22 mouse cellular contexts compared by ENCODE assay signal in genomic region chr17:82215728-82216623, GRCm38 (mm10).
DNase-seq lines count a peak whose midpoint lies in the region; ATAC-seq and TF ChIP-seq lines count a peak whose summit lies in the region.
"Had no signal": no experiment of that assay in that cellular context is flagged by ENCODE, and none has a peak within 500 bp of the region (broad histone marks: within the 10 kb centered on the region; RNA-seq: fewer than 3 reads in every experiment).

No protein-coding gene starts in this region.

- no peak overlapping the region for H3K4me2 ChIP-seq in kidney, embryonic 14.5 days (replicated peaks; ENCODE audit: low read depth, low read length)
- H3K4me2 ChIP-seq in forebrain, embryonic 14.5 days (ENCODE audit: low read length), result no peak overlapping the region
- no peak overlapping the region for H3K4me2 ChIP-seq in forebrain, postnatal 0 days (ENCODE audit: low read depth)
- H3K4me2 ChIP-seq: embryonic facial prominence, embryonic 12.5 days; embryonic facial prominence, embryonic 15.5 days; heart, embryonic 11.5 days; hindbrain, embryonic 12.5 days; hindbrain, embryonic 15.5 days had no signal

- TF ChIP-seq CTCF in brain, embryonic 14.5 days (IDR thresholded peaks at IDR 0.05; ENCODE audit: borderline replicate concordance, extremely low read depth, insufficient read depth, insufficient read length), result no peak
- no peak for TF ChIP-seq CTCF in forebrain, postnatal 0 days (IDR thresholded peaks at IDR 0.05; ENCODE audit: low read depth)

- H3K9ac ChIP-seq in kidney, embryonic 14.5 days (ENCODE audit: low read depth, low read length), result no peak overlapping the region
- H3K9ac ChIP-seq in forebrain, embryonic 14.5 days (ENCODE audit: low read length), result no peak overlapping the region
- H3K9ac ChIP-seq in forebrain, postnatal 0 days, result no peak overlapping the region
- H3K9ac ChIP-seq: embryonic facial prominence, embryonic 12.5 days; embryonic facial prominence, embryonic 15.5 days; hindbrain, embryonic 12.5 days; hindbrain, embryonic 15.5 days had no signal

- H3K9me3 ChIP-seq in kidney, embryonic 14.5 days (ENCODE audit: control insufficient read depth, low read length), result no peaks in the 10 kb centered on the region
- H3K9me3 ChIP-seq in forebrain, embryonic 14.5 days (replicated peaks; ENCODE audit: control insufficient read depth, low read length), result no peaks in the 10 kb centered on the region
- no peaks in the 10 kb centered on the region for H3K9me3 ChIP-seq in forebrain, postnatal 0 days (ENCODE audit: low read length)
- no peaks in the 10 kb centered on the region for H3K9me3 ChIP-seq in heart, embryonic 10.5 days
- H3K9me3 ChIP-seq: embryonic facial prominence, embryonic 12.5 days; embryonic facial prominence, embryonic 15.5 days; hindbrain, embryonic 12.5 days; hindbrain, embryonic 15.5 days had no signal

- no peaks in the 10 kb centered on the region for H3K27me3 ChIP-seq in kidney, embryonic 14.5 days (ENCODE audit: control insufficient read depth, insufficient read depth, low read length)
- H3K27me3 ChIP-seq in forebrain, embryonic 14.5 days (replicated peaks; ENCODE audit: control insufficient read depth, insufficient read depth, low read length), result no peaks in the 10 kb centered on the region
- no peaks in the 10 kb centered on the region for H3K27me3 ChIP-seq in forebrain, postnatal 0 days (ENCODE audit: insufficient read depth, low read length)
- no peaks in the 10 kb centered on the region for H3K27me3 ChIP-seq in heart, embryonic 10.5 days (ENCODE audit: insufficient read depth, poor library complexity, severe bottlenecking)
- H3K27me3 ChIP-seq: embryonic facial prominence, embryonic 12.5 days; embryonic facial prominence, embryonic 15.5 days; hindbrain, embryonic 12.5 days; hindbrain, embryonic 15.5 days had no signal

- WGBS in kidney, embryonic 14.5 days, result 74% methylated on average over 5 of the region's 5 CpGs
- 85% methylated on average over 5 of the region's 5 CpGs for WGBS in forebrain, embryonic 14.5 days
- WGBS in forebrain, postnatal 0 days, result 71% methylated on average over 5 of the region's 5 CpGs
- 82% methylated on average over 5 of the region's 5 CpGs for WGBS in heart, embryonic 10.5 days

- ATAC-seq in kidney, embryonic 14.5 days (ENCODE audit: low FRiP score, low TSS enrichment), result peak; percentile 86
- ATAC-seq in forebrain, embryonic 14.5 days, result peak; percentile 93
- ATAC-seq in forebrain, postnatal 0 days, result peak; percentile 73
- ATAC-seq: CD4-positive, CD25-positive, alpha-beta regulatory T cell, adult 4 months; intestine, postnatal 0 days had no signal

- no peak for DNase-seq in kidney, postnatal 25 days
- DNase-seq in brain, embryonic 14.5 days (ENCODE audit: low read depth), result peak; percentile 67
- DNase-seq in forebrain, embryonic 14.5 days (ENCODE audit: low spot score), result peak; percentile 32
- no peak for DNase-seq in forebrain, postnatal 0 days
- no peak for DNase-seq in layer of hippocampus, postnatal 36 days
- DNase-seq in heart, embryonic 10.5 days (ENCODE audit: low spot score), result no peak
- DNase-seq: adrenal gland, adult 2 months; adrenal gland, postnatal 25 days; cerebellum, adult 18-20 months; cerebellum, adult 9-10 months; cerebellum, postnatal 14 days; gastrocnemius, postnatal 10 days; gastrocnemius, postnatal 36 days; heart, adult 2 months had no signal

- no peaks in the 10 kb centered on the region for H3K4me1 ChIP-seq in kidney, embryonic 14.5 days (ENCODE audit: control insufficient read depth, insufficient read depth, low read length)
- H3K4me1 ChIP-seq in forebrain, embryonic 14.5 days (ENCODE audit: control insufficient read depth, insufficient read depth, low read length), result no peaks in the 10 kb centered on the region
- no peaks in the 10 kb centered on the region for H3K4me1 ChIP-seq in forebrain, postnatal 0 days (ENCODE audit: insufficient read depth)
- no peaks in the 10 kb centered on the region for H3K4me1 ChIP-seq in heart, embryonic 10.5 days
- H3K4me1 ChIP-seq: embryonic facial prominence, embryonic 12.5 days; embryonic facial prominence, embryonic 15.5 days; hindbrain, embryonic 12.5 days; hindbrain, embryonic 15.5 days had no signal

- no peaks in the 10 kb centered on the region for H3K36me3 ChIP-seq in kidney, embryonic 14.5 days (ENCODE audit: control insufficient read depth, insufficient read depth, low read length)
- H3K36me3 ChIP-seq in forebrain, embryonic 14.5 days (ENCODE audit: control insufficient read depth, insufficient read depth, low read length), result no peaks in the 10 kb centered on the region
- H3K36me3 ChIP-seq in forebrain, postnatal 0 days (ENCODE audit: insufficient read depth), result no peaks in the 10 kb centered on the region
- no peaks in the 10 kb centered on the region for H3K36me3 ChIP-seq in heart, embryonic 10.5 days
- H3K36me3 ChIP-seq: embryonic facial prominence, embryonic 12.5 days; embryonic facial prominence, embryonic 15.5 days; hindbrain, embryonic 12.5 days; hindbrain, embryonic 15.5 days had no signal

- no peak overlapping the region for H3K27ac ChIP-seq in kidney, embryonic 14.5 days (ENCODE audit: low read depth, low read length)
- no peak overlapping the region for H3K27ac ChIP-seq in forebrain, embryonic 14.5 days (ENCODE audit: low read depth, low read length)
- no peak overlapping the region for H3K27ac ChIP-seq in forebrain, postnatal 0 days (ENCODE audit: low read depth, low read length)
- no peak overlapping the region for H3K27ac ChIP-seq in heart, embryonic 10.5 days
- H3K27ac ChIP-seq: embryonic facial prominence, embryonic 12.5 days; embryonic facial prominence, embryonic 15.5 days; heart, adult 2 months; hindbrain, embryonic 12.5 days; hindbrain, embryonic 15.5 days had no signal

- TF ChIP-seq POLR2A in brain, embryonic 14.5 days (IDR thresholded peaks at IDR 0.05; ENCODE audit: borderline replicate concordance, extremely low read depth, insufficient read depth, insufficient read length, poor library complexity, severe bottlenecking), result no peak

- H3K4me3 ChIP-seq in kidney, embryonic 14.5 days (ENCODE audit: low read length), result no peak overlapping the region
- no peak overlapping the region for H3K4me3 ChIP-seq in forebrain, embryonic 14.5 days (ENCODE audit: low read depth, low read length)
- no peak overlapping the region for H3K4me3 ChIP-seq in forebrain, postnatal 0 days (ENCODE audit: low read depth, low read length)
- no peak overlapping the region for H3K4me3 ChIP-seq in heart, embryonic 10.5 days
- H3K4me3 ChIP-seq: embryonic facial prominence, embryonic 12.5 days; embryonic facial prominence, embryonic 15.5 days; heart, adult 2 months; hindbrain, embryonic 12.5 days; hindbrain, embryonic 15.5 days had no signal

Comparison
In these comparisons a context has a peak if more than half of its experiments do, and no peak if none do; other contexts are left out.
1. DNase-seq: peak in brain, embryonic 14.5 days (single experiment) and forebrain, embryonic 14.5 days (single experiment); none in kidney, postnatal 25 days (0 of 2), forebrain, postnatal 0 days (single experiment), layer of hippocampus, postnatal 36 days (0 of 2) and heart, embryonic 10.5 days (single experiment).
2. Peak in every context shown above with its lines, with median percentiles within 50 percentile points of each other: ATAC-seq.